Mouse (Mus musculus): ENCODE data around the gene Sik3. TPM values are rescaled to one million over a fixed set of nuclear protein-coding genes. Genes with fewer than 3 reads are reported as not detected.

Sik3 gene
- polyA plus RNA-seq, 1 experiment from 2014 or later: 12.6 TPM

- Histone ChIP-seq H3K4me3 (replicated peaks) (no peak overlapping the region), H3K27me3 (peaks cover 8% of the 10 kb centered on the region; the same call in 1 of the 2 replicates), H3K4me2 (no peak overlapping the region; the same call in 1 of the 2 replicates), H3K4me1 (replicated peaks) (peaks cover 4% of the 10 kb centered on the region; the same call in 1 of the 2 replicates), H3K27ac (no peak overlapping the region), H3K9ac (replicated peaks) (no peak overlapping the region), H3K36me3 (no peaks in the 10 kb centered on the region), H3K9me3 (no peaks in the 10 kb centered on the region)
- WGBS: 61% methylated on average over 8 of the region's 8 CpGs
- no peak for ATAC-seq (ENCODE audit: insufficient number of reproducible peaks, insufficient read depth, low FRiP score, low TSS enrichment, low read depth)
These were observed 231.0 kb downstream of the Sik3 start for GRCm38 (mm10) chr9:46243584-46243983.

DNA sequence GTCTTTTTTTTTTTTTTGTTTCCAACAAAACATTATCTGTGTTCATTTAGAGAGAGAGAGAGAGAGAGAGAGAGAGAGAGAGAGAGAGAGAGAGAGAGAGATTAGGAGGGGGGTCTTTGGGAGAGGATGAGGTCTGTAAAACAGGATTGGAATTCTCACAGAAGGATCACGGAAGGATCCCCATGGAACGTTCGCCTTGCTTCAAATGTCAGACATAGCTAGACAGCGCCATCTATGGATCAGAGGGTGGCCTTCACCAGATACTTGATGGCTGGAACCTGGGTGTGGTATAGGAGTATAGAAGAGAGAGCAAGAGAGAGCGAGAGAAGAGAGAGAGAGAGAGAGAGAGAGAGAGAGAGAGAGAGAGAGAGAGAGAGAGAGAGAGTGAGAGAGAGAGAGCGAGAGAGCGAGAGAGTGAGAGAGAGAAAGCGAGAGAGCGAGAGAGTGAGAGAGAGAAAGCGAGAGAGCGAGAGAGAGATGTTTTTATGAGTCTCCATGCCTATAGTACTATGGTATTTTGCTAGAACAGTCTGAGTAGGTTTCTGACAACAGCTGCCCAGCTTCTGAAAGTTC, 234.2 kb downstream of the Sik3 start:
- H3K4me2 ChIP-seq: peak overlapping the region; percentile 30
- no peak overlapping the region for H3K9ac ChIP-seq (replicated peaks)
- 23% methylated on average over 11 of the region's 11 CpGs for WGBS
- no peaks in the 10 kb centered on the region for H3K36me3 ChIP-seq
- no peak overlapping the region for H3K4me3 ChIP-seq (replicated peaks)
- peaks cover 4% of the 10 kb centered on the region; the same call in 1 of the 2 replicates for H3K4me1 ChIP-seq (replicated peaks)
- ATAC-seq (ENCODE audit: insufficient number of reproducible peaks, insufficient read depth, low FRiP score, low TSS enrichment, low read depth): no peak; the same call in 1 of the 2 replicates
- no peaks in the 10 kb centered on the region for H3K9me3 ChIP-seq
- no peak overlapping the region for H3K27ac ChIP-seq
- peaks cover 8% of the 10 kb centered on the region; the same call in 1 of the 2 replicates for H3K27me3 ChIP-seq

DNA sequence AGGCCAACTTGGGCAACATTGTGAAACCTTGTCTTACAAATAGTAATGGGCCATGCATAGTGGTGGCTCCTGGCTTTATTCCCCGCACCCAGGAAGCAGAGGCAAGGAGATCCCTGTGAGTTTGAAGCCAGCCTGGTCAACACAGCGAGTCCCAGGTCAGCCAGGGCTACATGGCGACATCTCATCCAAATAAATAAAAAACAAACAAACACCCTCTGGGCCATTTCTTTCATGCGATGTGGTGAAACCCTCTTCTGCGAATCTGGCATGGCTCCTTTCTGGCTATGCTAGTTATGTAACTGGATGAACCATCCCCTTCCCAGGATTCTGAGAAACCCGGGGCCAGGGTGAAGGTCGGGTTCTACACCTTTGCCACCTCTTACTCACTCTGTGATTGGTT, 243.6 kb downstream of the Sik3 start:
- no peak overlapping the region for H3K4me3 ChIP-seq (replicated peaks)
- H3K9me3 ChIP-seq: no peaks in the 10 kb centered on the region
- H3K27ac ChIP-seq: no peak overlapping the region
- peaks cover 2% of the 10 kb centered on the region; the same call in 1 of the 2 replicates for H3K27me3 ChIP-seq
- no peaks in the 10 kb centered on the region for H3K36me3 ChIP-seq
- no peaks in the 10 kb centered on the region for H3K4me1 ChIP-seq (replicated peaks)
- no peak for ATAC-seq (ENCODE audit: insufficient number of reproducible peaks, insufficient read depth, low FRiP score, low TSS enrichment, low read depth)
- 83% methylated on average over 7 of the region's 7 CpGs for WGBS
- no peak overlapping the region for H3K9ac ChIP-seq (replicated peaks)
- no peak overlapping the region for H3K4me2 ChIP-seq

- H3K9me3 ChIP-seq: no peaks in the 10 kb centered on the region
- no peak overlapping the region for H3K4me2 ChIP-seq
- no peak overlapping the region for H3K9ac ChIP-seq (replicated peaks)
- no peak overlapping the region for H3K27ac ChIP-seq
- no peak overlapping the region for H3K4me3 ChIP-seq (replicated peaks)
- H3K4me1 ChIP-seq (replicated peaks): no peaks in the 10 kb centered on the region
- WGBS: 92% methylated on average over 10 of the region's 10 CpGs
- peaks cover 2% of the 10 kb centered on the region; the same call in 1 of the 2 replicates for H3K27me3 ChIP-seq
- ATAC-seq (ENCODE audit: insufficient number of reproducible peaks, insufficient read depth, low FRiP score, low TSS enrichment, low read depth): no peak
- H3K36me3 ChIP-seq: no peaks in the 10 kb centered on the region
These were observed 244.2 kb downstream of the Sik3 start for GRCm38 (mm10) chr9:46256658-46257385.

DNA sequence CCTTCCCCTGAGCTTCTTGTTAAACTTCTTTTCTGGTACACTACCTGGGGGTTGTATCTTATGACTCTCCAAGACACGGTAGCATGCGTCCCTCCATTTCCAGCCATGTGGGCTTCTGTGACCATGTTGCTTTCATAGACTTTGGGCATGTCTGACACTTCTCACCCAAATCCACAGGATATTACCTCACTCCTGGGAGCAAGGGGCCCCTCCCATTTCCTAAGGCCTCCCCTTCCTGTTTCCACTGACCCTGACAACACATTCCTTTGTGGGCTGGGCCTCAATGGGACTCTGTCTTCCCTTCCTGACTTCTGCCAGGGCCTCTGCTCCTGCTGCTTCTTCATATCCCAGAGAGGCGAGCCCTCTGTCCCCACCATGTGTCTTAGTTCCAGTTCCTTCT, 244.9 kb downstream of the Sik3 start:
- no peak overlapping the region for H3K27ac ChIP-seq
- ATAC-seq (ENCODE audit: insufficient number of reproducible peaks, insufficient read depth, low FRiP score, low TSS enrichment, low read depth): no peak
- no peaks in the 10 kb centered on the region for H3K36me3 ChIP-seq
- 84% methylated on average over 3 of the region's 3 CpGs for WGBS
- H3K27me3 ChIP-seq: peaks cover 2% of the 10 kb centered on the region; the same call in 1 of the 2 replicates
- H3K4me3 ChIP-seq (replicated peaks): no peak overlapping the region
- H3K4me2 ChIP-seq: no peak overlapping the region
- no peaks in the 10 kb centered on the region for H3K4me1 ChIP-seq (replicated peaks)
- H3K9me3 ChIP-seq: no peaks in the 10 kb centered on the region
- no peak overlapping the region for H3K9ac ChIP-seq (replicated peaks)

DNA sequence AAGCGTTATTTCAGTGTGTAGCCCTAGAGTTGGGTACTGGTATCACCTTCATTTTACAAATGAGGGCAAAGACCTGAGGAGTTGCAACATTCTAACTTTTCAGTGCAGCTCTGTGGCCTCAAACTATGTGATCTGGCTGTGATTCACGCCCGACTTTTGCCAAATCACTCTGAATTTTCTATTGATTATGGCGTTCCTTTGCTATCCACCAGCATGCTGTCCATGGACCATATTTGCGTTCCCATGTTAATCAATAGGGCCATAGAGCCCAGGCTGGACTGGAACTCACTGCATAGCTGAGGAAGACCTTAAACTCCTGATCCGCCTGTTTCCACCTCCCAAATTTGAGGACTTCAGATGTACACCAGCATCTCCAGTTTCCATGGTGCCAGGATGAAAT, 246.5 kb downstream of the Sik3 start:
- WGBS: 84% methylated on average over 6 of the region's 6 CpGs

GRCm38 (mm10) chr9:46261131-46261530, 248.5 kb downstream of the Sik3 start:
- WGBS: 89% methylated on average over 7 of the region's 7 CpGs
- ATAC-seq (ENCODE audit: insufficient number of reproducible peaks, insufficient read depth, low FRiP score, low TSS enrichment, low read depth): no peak
- no peaks in the 10 kb centered on the region for H3K9me3 ChIP-seq
- no peaks in the 10 kb centered on the region for H3K36me3 ChIP-seq
- no peak overlapping the region for H3K4me2 ChIP-seq
- H3K4me3 ChIP-seq (replicated peaks): no peak overlapping the region
- H3K27me3 ChIP-seq: peaks cover 2% of the 10 kb centered on the region; the same call in 1 of the 2 replicates
- no peaks in the 10 kb centered on the region for H3K4me1 ChIP-seq (replicated peaks)
- no peak overlapping the region for H3K9ac ChIP-seq (replicated peaks)
- no peak overlapping the region for H3K27ac ChIP-seq

More for the DNA sequence above, 246.5 kb downstream of the Sik3 start:
- H3K4me3 ChIP-seq (replicated peaks): no peak overlapping the region
- peaks cover 2% of the 10 kb centered on the region; the same call in 1 of the 2 replicates for H3K27me3 ChIP-seq
- no peak overlapping the region for H3K4me2 ChIP-seq
- H3K27ac ChIP-seq: no peak overlapping the region
- H3K4me1 ChIP-seq (replicated peaks): no peaks in the 10 kb centered on the region
- ATAC-seq (ENCODE audit: insufficient number of reproducible peaks, insufficient read depth, low FRiP score, low TSS enrichment, low read depth): no peak
- no peaks in the 10 kb centered on the region for H3K36me3 ChIP-seq
- no peaks in the 10 kb centered on the region for H3K9me3 ChIP-seq
- no peak overlapping the region for H3K9ac ChIP-seq (replicated peaks)

DNA sequence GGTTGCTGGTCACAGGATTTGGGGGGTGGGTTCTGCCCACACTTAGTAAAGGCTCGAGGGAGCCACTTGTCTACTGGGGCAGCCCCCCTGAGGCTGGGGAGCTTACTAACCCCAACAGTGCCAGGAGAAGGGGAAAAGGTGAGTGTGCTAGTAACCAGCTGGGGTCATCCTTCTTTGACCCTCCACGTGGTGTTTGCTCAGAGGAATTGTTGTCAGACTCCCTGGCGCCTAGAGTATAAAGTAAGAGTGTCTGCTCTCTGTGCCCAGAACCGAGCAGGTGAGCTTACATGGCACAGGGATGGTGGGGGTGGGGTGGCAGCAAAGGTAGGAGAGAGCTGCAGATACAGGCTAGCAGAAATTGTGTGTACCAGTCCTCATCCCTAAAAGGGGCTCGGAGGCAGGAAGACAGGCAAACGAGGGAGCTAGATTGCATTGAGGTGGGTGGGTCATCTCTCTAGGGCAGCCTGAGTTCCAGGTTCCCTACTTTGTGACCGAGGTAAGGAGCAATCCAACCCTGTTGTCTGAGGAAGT, 255.8 kb downstream of the Sik3 start, which contains the start of gene Apoa5:
Gene Apoa5 (plus strand): TSS at position 291 of the 531 bp plus-strand sequence.
- peaks cover 37% of the 10 kb centered on the region for H3K27me3 ChIP-seq
- no peaks in the 10 kb centered on the region for H3K36me3 ChIP-seq
- no peak within 1 kb of the TSS for H3K4me2 ChIP-seq
- WGBS: 42% methylated on average over 7 of the region's 7 CpGs
- ATAC-seq (ENCODE audit: insufficient number of reproducible peaks, insufficient read depth, low FRiP score, low TSS enrichment, low read depth): no peak
- H3K9ac ChIP-seq (replicated peaks): no peak within 1 kb of the TSS
- H3K4me1 ChIP-seq (replicated peaks): peaks cover 8% of the 10 kb centered on the region
- H3K27ac ChIP-seq: no peak within 1 kb of the TSS
- no peaks in the 10 kb centered on the region for H3K9me3 ChIP-seq
- H3K4me3 ChIP-seq (replicated peaks): no peak within 1 kb of the TSS

- Histone ChIP-seq H3K9me3 (no peaks in the 10 kb centered on the region), H3K4me3 (replicated peaks) (no peak overlapping the region), H3K36me3 (no peaks in the 10 kb centered on the region), H3K4me1 (replicated peaks) (peaks cover 15% of the 10 kb centered on the region), H3K9ac (replicated peaks) (no peak overlapping the region), H3K27ac (no peak overlapping the region), H3K4me2 (no peak overlapping the region), H3K27me3 (peaks cover 37% of the 10 kb centered on the region)
- 90% methylated on average over 5 of the region's 5 CpGs for WGBS
- ATAC-seq (ENCODE audit: insufficient number of reproducible peaks, insufficient read depth, low FRiP score, low TSS enrichment, low read depth): no peak
These were observed 256.5 kb downstream of the Sik3 start for GRCm38 (mm10) chr9:46269125-46269524.

DNA sequence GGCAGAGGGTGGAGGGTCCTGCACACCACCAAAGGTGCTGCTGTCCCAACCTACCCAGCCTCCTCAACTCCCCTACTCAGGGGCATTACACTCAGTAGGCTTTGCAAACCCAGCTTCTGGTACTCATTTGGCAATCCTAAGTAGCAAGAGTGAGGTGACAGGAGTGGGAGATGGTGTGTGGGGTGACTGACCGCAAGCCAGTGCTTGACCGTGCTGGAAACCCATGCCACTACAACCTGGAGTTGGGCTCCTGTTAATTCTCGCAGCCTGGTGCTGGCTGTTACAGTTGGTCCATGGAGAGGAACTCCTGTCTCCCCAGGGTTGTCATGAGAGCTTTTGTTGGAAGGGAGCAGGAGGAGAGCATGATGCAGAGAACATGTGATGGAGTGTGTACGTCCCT, 258.2 kb downstream of the Sik3 start:
- no peak overlapping the region for H3K4me3 ChIP-seq (replicated peaks)
- 0 out of 2 replicates have a peak overlapping the region, but pooled peaks have one; percentile 48 for H3K4me2 ChIP-seq
- H3K4me1 ChIP-seq (replicated peaks): peaks cover 18% of the 10 kb centered on the region
- no peak overlapping the region for H3K27ac ChIP-seq
- 93% methylated on average over 4 of the region's 4 CpGs for WGBS
- no peak overlapping the region for H3K9ac ChIP-seq (replicated peaks)
- ATAC-seq (ENCODE audit: insufficient number of reproducible peaks, insufficient read depth, low FRiP score, low TSS enrichment, low read depth): no peak
- peaks cover 37% of the 10 kb centered on the region for H3K27me3 ChIP-seq
- peaks cover 16% of the 10 kb centered on the region for H3K36me3 ChIP-seq
- no peaks in the 10 kb centered on the region for H3K9me3 ChIP-seq

GRCm38 (mm10) chr9:46272070-46272469, 259.4 kb downstream of the Sik3 start:
- Histone ChIP-seq H3K4me1 (replicated peaks) (peaks cover 18% of the 10 kb centered on the region), H3K27ac (no peak overlapping the region), H3K27me3 (peaks cover 37% of the 10 kb centered on the region), H3K4me2 (peak overlapping the region; percentile 95; the same call in 1 of the 2 replicates), H3K4me3 (replicated peaks) (peak overlapping the region; percentile 89; the same call in 1 of the 2 replicates), H3K36me3 (peaks cover 29% of the 10 kb centered on the region), H3K9ac (replicated peaks) (no peak overlapping the region), H3K9me3 (no peaks in the 10 kb centered on the region)
- no peak for ATAC-seq (ENCODE audit: insufficient number of reproducible peaks, insufficient read depth, low FRiP score, low TSS enrichment, low read depth)
- WGBS: 88% methylated on average over 9 of the region's 9 CpGs
